Mouse (Mus musculus) stomach, embryonic 16.5 days (tissue): ENCODE measurements around the gene Snd1. TPM values are rescaled to one million over a fixed set of nuclear protein-coding genes. Genes with fewer than 3 reads are reported as not detected.

ENCODE experiments used
- ATAC-seq: fragments of 200-750 bp; cut with Nextera tagmentation; 2 replicates; pipeline ENCODE4 v1.8.0; 2017; ENCODE audit warnings: moderate number of reproducible peaks, moderate TSS enrichment; ENCODE audit not compliant: insufficient read depth, low FRiP score
- H3K27ac ChIP-seq: fragments of 300-500 bp; sonication (generic); 2 replicates; pipeline ENCODE4 v1.5.1; 2014; ENCODE audit warnings: low read length
- H3K27me3 ChIP-seq: fragments of 300-500 bp; sonication (generic); 2 replicates; pipeline ENCODE4 v1.6.1; 2014; ENCODE audit warnings: low read length, control low read depth, mixed read lengths; ENCODE audit not compliant: control insufficient read depth, insufficient read depth
- H3K36me3 ChIP-seq: fragments of 300-500 bp; sonication (generic); 2 replicates; pipeline ENCODE4 v1.6.1; 2014; ENCODE audit warnings: low read length; ENCODE audit not compliant: control insufficient read depth, insufficient read depth
- H3K4me1 ChIP-seq: fragments of 300-500 bp; sonication (generic); 2 replicates; pipeline ENCODE4 v1.6.1; 2014; ENCODE audit warnings: low read length, control low read depth, mixed read lengths; ENCODE audit not compliant: control insufficient read depth, insufficient read depth
- H3K4me2 ChIP-seq: fragments of 300-500 bp; sonication (generic); 2 replicates; pipeline ENCODE4 v1.6.1; 2014; ENCODE audit warnings: low read depth, low read length, mixed read lengths
- H3K4me3 ChIP-seq: fragments of 300-500 bp; sonication (generic); replicated peaks from 2 replicates; pipeline ENCODE4 v1.5.1; 2014; ENCODE audit warnings: mild to moderate bottlenecking, low read length
- H3K9ac ChIP-seq: fragments of 300-500 bp; sonication (generic); 2 replicates; pipeline ENCODE4 v1.6.1; 2014; ENCODE audit warnings: low read length
- H3K9me3 ChIP-seq: fragments of 300-500 bp; sonication (generic); replicated peaks from 2 replicates; pipeline ENCODE4 v1.6.1; 2016; ENCODE audit warnings: low read length, control low read depth; ENCODE audit not compliant: control insufficient read depth
- WGBS: fragments of 180-500 bp; shearing (Covaris S2); extraction: QIAGEN DNeasy Blood & Tissue Kit; methylation state at CpG from one replicate; pipeline ENCODE4 v1.1.7; 2014; 5-methylcytosine and 5-hydroxymethylcytosine counted together
- polyA plus RNA-seq: library from polyadenylated mRNA; unstranded; fragments of >200 nt; fragmentation: Nextera tagmentation; extraction: Ambion mirVana; gene quantifications from 2 replicates; pipeline ENCODE4 v1.2.1, GENCODE M21; 2015

The Snd1 gene
- polyA plus RNA-seq, 1 experiment from 2014 or later, result 136 TPM

DNA sequence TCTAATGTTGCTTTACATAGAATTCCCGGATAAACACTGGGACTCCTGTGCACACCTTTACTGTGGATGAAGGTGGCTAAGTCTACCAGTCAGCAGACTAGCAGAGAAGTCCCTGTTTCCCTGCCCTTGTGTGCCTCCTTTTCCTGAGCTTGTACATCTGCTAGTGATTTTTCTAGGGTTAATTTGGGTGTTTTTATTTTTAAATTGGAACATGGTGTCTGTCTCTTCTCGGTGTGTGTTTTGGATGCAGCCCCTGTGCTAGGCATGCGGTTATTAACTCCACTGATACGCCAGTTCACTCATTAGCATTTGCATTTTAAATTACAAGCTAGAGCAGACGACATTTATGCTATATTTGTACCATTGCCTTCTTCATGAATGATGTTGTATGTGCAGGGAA lies 278.7 kb downstream of the Snd1 start:
- no peaks in the 10 kb centered on the region for H3K36me3 ChIP-seq
- no peak overlapping the region for H3K9ac ChIP-seq
- no peak for ATAC-seq
- no peak overlapping the region for H3K4me3 ChIP-seq
- H3K4me2 ChIP-seq, result no peak overlapping the region
- 0 out of 2 replicates have a peak, but pooled peaks cover 4% of the 10 kb centered on the region for H3K4me1 ChIP-seq
- 92% methylated on average over 5 of the region's 5 CpGs for WGBS
- no peak overlapping the region for H3K27ac ChIP-seq
- H3K9me3 ChIP-seq, result no peaks in the 10 kb centered on the region
- no peaks in the 10 kb centered on the region for H3K27me3 ChIP-seq

- Histone ChIP-seq H3K9me3 (no peaks in the 10 kb centered on the region), H3K4me3 (no peak overlapping the region), H3K9ac (no peak overlapping the region), H3K4me2 (no peak overlapping the region), H3K27me3 (no peaks in the 10 kb centered on the region), H3K36me3 (no peaks in the 10 kb centered on the region), H3K4me1 (0 out of 2 replicates have a peak, but pooled peaks cover 4% of the 10 kb centered on the region), H3K27ac (no peak overlapping the region)
- WGBS, result 90% methylated on average over 6 of the region's 6 CpGs
- ATAC-seq, result no peak
Observed at GRCm38 (mm10) chr6:28754127-28754898, 279.4 kb downstream of the Snd1 start.

- no peak overlapping the region for H3K4me3 ChIP-seq
- no peaks in the 10 kb centered on the region for H3K36me3 ChIP-seq
- no peaks in the 10 kb centered on the region for H3K9me3 ChIP-seq
- 0 out of 2 replicates have a peak, but pooled peaks have one; percentile 6 for ATAC-seq
- no peak overlapping the region for H3K27ac ChIP-seq
- WGBS, result 59% methylated on average over 10 of the region's 10 CpGs
- no peaks in the 10 kb centered on the region for H3K27me3 ChIP-seq
- 0 out of 2 replicates have a peak, but pooled peaks cover 4% of the 10 kb centered on the region for H3K4me1 ChIP-seq
- H3K4me2 ChIP-seq, result no peak overlapping the region
- no peak overlapping the region for H3K9ac ChIP-seq
Observed at GRCm38 (mm10) chr6:28756306-28757018, 281.5 kb downstream of the Snd1 start.

- no peak overlapping the region for H3K4me3 ChIP-seq
- H3K27ac ChIP-seq, result no peak overlapping the region
- no peaks in the 10 kb centered on the region for H3K27me3 ChIP-seq
- 67% methylated on average over 4 of the region's 4 CpGs for WGBS
- peak; percentile 75; the same call in 1 of the 2 replicates for ATAC-seq
- H3K4me1 ChIP-seq, result 0 out of 2 replicates have a peak, but pooled peaks cover 4% of the 10 kb centered on the region
- H3K9ac ChIP-seq, result no peak overlapping the region
- no peaks in the 10 kb centered on the region for H3K36me3 ChIP-seq
- H3K4me2 ChIP-seq, result no peak overlapping the region
- no peaks in the 10 kb centered on the region for H3K9me3 ChIP-seq
Observed at GRCm38 (mm10) chr6:28758293-28758692, 283.4 kb downstream of the Snd1 start.

DNA sequence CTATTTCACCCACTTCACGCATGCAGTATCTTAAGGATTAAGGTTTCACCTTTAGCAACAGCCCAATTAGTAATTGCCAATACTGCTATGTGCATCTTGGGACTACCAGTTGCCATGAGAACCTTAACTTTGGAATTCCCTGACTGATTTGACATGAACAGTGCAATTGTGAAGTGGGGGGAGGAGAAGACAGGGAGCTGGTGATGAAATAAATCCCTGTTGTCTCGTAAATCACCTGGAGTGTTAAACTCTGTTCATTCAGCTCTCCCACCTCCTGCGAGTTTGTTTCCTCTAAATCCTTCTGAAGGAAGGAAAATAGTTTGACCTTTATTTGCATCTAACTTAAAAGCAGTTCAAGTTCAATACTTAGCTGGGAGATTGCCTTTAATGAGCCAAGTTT lies 286.8 kb downstream of the Snd1 start:
- no peak overlapping the region for H3K27ac ChIP-seq
- no peak overlapping the region for H3K4me2 ChIP-seq
- no peaks in the 10 kb centered on the region for H3K9me3 ChIP-seq
- H3K4me1 ChIP-seq, result no peaks in the 10 kb centered on the region
- no peak for ATAC-seq
- WGBS, result 53% methylated on average over 3 of the region's 3 CpGs
- no peak overlapping the region for H3K9ac ChIP-seq
- H3K27me3 ChIP-seq, result no peaks in the 10 kb centered on the region
- H3K36me3 ChIP-seq, result no peaks in the 10 kb centered on the region
- no peak overlapping the region for H3K4me3 ChIP-seq

DNA sequence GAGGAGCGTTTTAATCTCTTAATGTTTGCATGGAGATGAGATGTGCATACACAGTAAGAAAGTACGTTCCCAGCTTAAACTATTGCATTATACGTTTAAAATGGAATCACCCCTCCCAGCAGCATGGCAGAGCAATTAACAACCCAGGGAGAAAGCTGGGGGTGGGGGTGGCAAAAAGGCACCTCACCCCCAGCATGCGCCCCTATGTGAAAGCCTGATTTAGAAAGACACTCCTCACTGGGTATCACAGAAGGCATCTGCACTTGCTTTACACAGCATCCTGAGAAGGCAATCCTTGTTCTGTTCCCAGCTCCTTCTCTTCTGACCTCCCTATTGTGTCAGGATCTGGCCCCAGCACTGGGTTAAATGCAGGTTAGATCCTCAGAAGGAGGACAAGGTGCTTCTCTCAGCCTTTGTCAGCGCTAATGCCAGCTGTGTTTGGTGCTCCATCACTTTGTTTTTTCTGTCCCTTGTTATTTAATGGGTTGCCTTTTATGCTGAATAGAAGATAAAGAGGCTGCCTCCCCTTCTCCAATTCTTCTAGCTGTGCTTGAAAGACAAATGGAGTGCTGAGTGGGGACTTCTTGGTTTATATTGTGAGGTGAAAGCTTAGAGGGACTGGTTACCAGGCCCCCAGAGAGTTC lies 287.3 kb downstream of the Snd1 start:
- 36% methylated on average over 5 of the region's 5 CpGs for WGBS
- ATAC-seq, result no peak
- no peaks in the 10 kb centered on the region for H3K9me3 ChIP-seq

GRCm38 (mm10) chr6:28766622-28767021 lies 291.7 kb downstream of the Snd1 start:
- no peaks in the 10 kb centered on the region for H3K27me3 ChIP-seq
- WGBS, result 74% methylated on average over 3 of the region's 3 CpGs

More for the DNA sequence above, 287.3 kb downstream of the Snd1 start:
- Histone ChIP-seq H3K36me3 (no peaks in the 10 kb centered on the region), H3K27me3 (no peaks in the 10 kb centered on the region), H3K9ac (no peak overlapping the region), H3K27ac (no peak overlapping the region), H3K4me2 (no peak overlapping the region), H3K4me3 (no peak overlapping the region), H3K4me1 (no peaks in the 10 kb centered on the region)

GRCm38 (mm10) chr6:28767891-28768481 lies 293.0 kb downstream of the Snd1 start:
- H3K9ac ChIP-seq, result no peak overlapping the region
- H3K27ac ChIP-seq, result no peak overlapping the region
- H3K27me3 ChIP-seq, result no peaks in the 10 kb centered on the region
- H3K9me3 ChIP-seq, result no peaks in the 10 kb centered on the region
- 80% methylated on average over 6 of the region's 6 CpGs for WGBS
- ATAC-seq, result no peak
- no peak overlapping the region for H3K4me2 ChIP-seq
- no peaks in the 10 kb centered on the region for H3K4me1 ChIP-seq
- H3K4me3 ChIP-seq, result no peak overlapping the region
- H3K36me3 ChIP-seq, result no peaks in the 10 kb centered on the region

More at GRCm38 (mm10) chr6:28766622-28767021, 291.7 kb downstream of the Snd1 start:
- ATAC-seq, result no peak
- Histone ChIP-seq H3K27ac (no peak overlapping the region), H3K36me3 (no peaks in the 10 kb centered on the region), H3K4me2 (no peak overlapping the region), H3K9ac (no peak overlapping the region), H3K4me3 (no peak overlapping the region), H3K4me1 (no peaks in the 10 kb centered on the region), H3K9me3 (no peaks in the 10 kb centered on the region)
